Mouse (Mus musculus): ENCODE results near the gene St6galnac3. TPM values are rescaled to one million over a fixed set of nuclear protein-coding genes. Genes with fewer than 3 reads are reported as not detected.
A peak's percentile ranks its signal among the peaks of the same experiment; 100 is the strongest.

The St6galnac3 gene
- total RNA-seq, 2 experiments from 2014 or later: 22.0 to 25.9 TPM

GRCm38 (mm10) chr3:153296375-153297068 is 428.5 kb downstream of the St6galnac3 start:
- DNase-seq (ENCODE audit: low spot score in 2 of 2): no peak

DNA sequence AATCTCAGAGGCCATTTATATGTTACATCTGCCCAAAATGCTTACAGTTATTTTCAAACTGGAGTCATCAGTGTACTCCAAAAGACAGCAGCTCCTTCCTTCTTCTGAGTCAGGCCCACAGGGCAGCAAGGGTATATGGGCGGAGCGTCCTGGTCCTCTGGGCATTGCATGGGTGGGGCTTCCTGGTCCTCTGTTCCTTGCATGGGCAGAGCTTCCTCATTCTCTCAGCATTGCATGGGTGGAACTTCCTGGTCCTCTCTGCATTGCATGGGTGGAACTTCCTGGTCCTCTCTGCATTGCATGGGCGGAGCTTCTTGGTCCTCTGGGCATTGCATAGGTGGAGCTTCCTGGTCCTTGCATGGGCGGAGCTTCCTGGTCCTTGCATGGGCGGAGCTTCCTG is 432.1 kb downstream of the St6galnac3 start:
- DNase-seq (ENCODE audit: low spot score in 2 of 2): no peak

DNA sequence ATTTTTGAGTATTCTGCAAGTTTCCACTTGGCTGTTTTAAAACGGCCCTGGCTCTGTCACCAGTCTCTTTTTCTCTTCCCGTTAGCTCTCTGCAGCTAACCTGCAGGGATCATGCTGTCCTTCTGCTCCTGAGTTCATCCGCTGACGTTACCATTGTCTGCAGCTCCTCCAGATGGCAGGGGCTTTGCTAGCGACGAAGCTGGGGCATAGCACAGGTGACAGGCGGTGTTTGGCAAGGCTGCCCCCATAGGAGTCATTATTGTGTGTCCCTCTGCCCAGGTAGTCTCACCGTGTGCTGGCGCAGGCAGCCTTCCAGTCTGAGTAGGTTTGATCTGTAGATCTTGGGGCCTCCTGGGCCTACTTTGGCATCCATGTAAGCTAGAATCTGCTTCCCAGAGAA is 432.6 kb downstream of the St6galnac3 start:
- DNase-seq (ENCODE audit: low spot score in 2 of 2): no peak

DNA sequence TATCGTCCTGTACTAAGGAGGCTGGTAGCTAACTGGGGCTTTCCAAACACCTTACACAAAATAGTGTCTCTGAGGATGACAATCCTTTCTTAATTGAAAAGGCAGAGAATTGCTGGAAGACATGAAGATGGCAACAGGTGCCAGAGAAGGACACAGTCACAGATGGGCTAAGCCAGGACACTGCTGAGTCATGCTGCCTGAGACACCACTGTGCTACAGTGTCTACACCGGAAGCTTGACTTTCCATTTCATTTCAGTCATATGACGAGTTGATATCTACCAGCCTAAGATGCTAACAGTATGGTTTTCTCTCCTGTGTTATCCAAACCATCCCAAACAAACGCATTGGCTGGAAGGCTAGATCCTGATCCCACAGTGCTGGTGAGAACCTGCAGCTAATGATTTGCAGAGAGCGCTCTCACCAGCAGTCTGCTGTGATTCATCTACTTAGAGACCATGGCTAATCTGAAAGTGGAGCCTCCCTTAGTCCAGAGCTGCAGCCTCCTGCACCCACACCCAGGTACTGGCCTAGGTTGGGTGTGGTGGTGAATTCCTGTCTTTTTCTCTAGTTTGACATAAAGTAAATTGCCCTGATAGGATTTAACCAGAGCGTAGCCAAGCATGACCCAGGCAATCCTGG is 433.4 kb downstream of the St6galnac3 start:
- DNase-seq (ENCODE audit: low spot score in 2 of 2): no peak

- DNase-seq (ENCODE audit: low spot score in 2 of 2): no peak
Measured at GRCm38 (mm10) chr3:153289971-153290370, 435.0 kb downstream of the St6galnac3 start.

GRCm38 (mm10) chr3:153287564-153287963 is 437.4 kb downstream of the St6galnac3 start:
- no peak for DNase-seq (ENCODE audit: low spot score in 2 of 2)

DNA sequence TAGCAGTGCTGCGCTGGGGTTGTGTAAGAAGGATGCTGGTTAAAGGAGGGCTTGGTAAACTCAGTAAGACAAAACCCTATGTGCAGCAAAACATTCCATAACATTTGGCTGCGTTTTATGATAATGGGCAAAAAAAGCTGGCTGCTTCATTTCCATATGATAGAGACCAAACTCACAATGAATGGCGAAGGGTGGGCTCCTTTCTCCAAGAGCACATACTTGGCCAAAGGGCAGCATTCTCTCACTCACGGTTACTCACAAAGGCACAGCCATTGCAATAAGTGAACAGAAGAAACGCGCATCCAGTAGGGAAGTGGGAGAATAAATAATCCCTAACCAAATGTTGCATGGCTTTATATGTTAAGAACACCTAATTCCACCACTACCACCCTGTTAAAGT is 437.9 kb downstream of the St6galnac3 start:
- no peak for DNase-seq (ENCODE audit: low spot score in 2 of 2)

DNA sequence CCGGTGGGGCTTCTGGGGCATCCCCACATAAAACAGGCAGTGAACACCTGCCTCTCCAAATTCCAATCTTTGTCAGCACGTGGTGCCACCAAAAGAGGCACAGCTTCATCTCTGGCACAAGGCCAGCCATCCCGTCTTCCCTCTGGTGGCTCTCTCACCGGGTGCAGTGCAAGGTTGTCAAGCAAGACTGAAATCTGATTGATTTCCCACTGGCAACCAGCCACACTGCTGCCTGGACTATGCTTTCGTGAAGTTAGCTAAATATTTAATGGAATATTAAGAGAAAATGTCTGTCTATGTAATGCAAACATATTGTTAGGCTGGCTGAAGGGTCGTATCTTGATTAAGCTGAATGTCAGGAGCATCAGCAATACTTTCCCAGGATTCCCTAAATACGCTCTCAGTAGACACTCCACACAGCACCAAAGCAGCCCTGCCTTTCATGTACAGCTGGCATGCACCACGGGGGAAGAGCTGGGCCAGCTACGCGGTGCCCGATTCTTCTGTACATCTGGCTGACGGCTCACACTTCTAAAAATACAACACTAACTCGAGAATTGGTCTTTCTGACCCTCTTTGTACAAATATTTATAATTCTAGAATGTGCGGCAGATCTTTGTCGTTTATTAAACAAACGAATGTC is 442.7 kb downstream of the St6galnac3 start:
- no peak for DNase-seq (ENCODE audit: low spot score in 2 of 2)

DNA sequence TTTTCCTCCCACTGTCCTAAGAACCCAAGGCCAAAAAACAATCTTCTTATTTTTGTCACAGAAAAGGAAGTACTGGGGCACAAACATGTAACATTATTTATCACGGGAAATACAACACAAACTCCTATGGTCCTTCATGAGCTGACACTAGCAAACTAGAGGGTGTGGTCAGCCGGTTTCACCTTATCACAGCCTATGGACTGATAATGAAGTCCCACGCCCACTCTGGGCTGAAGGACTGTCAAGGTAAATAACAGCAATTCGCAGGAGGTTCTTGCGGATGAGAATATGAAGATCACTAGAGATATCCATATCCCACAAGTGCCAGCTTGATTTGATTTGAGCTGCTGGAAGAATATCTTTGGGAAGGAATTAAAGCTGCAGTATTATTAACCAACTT is 446.7 kb downstream of the St6galnac3 start:
- DNase-seq (ENCODE audit: low spot score in 2 of 2): no peak

GRCm38 (mm10) chr3:153277389-153277999 is 447.5 kb downstream of the St6galnac3 start:
- no peak for DNase-seq (ENCODE audit: low spot score in 2 of 2)

GRCm38 (mm10) chr3:153276830-153277388 is 448.1 kb downstream of the St6galnac3 start:
- DNase-seq (ENCODE audit: low spot score in 2 of 2): no peak

- DNase-seq (ENCODE audit: low spot score in 2 of 2): no peak
Measured at GRCm38 (mm10) chr3:153276101-153276829, 448.7 kb downstream of the St6galnac3 start.

GRCm38 (mm10) chr3:153272241-153272640 is 452.7 kb downstream of the St6galnac3 start:
- no peak for DNase-seq (ENCODE audit: low spot score in 2 of 2)

GRCm38 (mm10) chr3:153267397-153267796 is 457.6 kb downstream of the St6galnac3 start:
- DNase-seq (ENCODE audit: low spot score in 2 of 2): no peak

DNA sequence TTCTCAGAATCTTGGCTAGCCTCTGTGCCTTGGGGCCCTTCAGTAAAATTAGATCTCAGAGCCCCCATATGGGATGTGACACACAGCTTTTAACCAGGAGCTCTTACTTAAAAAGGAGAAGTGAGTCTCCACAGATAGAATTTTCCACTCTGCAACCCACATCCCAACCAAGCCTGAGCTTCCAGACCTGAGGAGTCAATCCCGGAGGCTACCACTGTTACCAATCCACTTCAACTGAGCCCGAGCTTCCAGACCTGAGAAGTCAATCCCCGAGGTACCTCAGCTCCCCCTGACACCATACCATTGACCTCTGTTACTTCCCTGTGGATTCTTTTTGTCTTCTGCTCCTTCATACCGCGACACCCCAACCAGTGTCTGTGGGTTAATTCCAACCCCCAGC is 463.0 kb downstream of the St6galnac3 start:
- no peak for DNase-seq (ENCODE audit: low spot score in 2 of 2)

- no peak for DNase-seq (ENCODE audit: low spot score in 2 of 2)
Measured at GRCm38 (mm10) chr3:153260225-153260933, 464.6 kb downstream of the St6galnac3 start.

DNA sequence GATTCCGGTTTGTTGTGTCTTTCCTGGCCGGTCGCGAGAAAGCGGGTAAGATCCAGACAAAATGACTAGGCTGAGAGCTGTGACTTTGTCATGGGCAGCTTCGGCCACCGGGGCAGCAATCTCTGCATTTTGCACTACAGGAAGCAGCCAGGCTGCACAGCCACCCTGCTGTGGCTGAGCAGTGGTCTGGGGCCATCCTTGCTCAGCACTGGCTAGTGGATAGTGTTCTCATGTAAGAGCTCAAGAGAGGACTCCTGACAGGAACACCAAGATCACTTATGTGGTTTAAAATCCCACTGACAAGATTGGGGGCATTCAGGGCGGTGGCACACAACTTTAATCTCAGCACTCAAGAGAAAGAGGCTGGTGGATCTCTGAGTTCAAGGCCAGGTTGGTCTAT is 469.1 kb downstream of the St6galnac3 start:
- no peak for DNase-seq (ENCODE audit: low spot score in 2 of 2)

- no peak for DNase-seq (ENCODE audit: low spot score in 2 of 2)
Measured at GRCm38 (mm10) chr3:153251653-153252052, 473.3 kb downstream of the St6galnac3 start.

GRCm38 (mm10) chr3:153250598-153251257 is 474.2 kb downstream of the St6galnac3 start:
- DNase-seq (ENCODE audit: low spot score in 2 of 2): peak; percentile 13 to 57

DNA sequence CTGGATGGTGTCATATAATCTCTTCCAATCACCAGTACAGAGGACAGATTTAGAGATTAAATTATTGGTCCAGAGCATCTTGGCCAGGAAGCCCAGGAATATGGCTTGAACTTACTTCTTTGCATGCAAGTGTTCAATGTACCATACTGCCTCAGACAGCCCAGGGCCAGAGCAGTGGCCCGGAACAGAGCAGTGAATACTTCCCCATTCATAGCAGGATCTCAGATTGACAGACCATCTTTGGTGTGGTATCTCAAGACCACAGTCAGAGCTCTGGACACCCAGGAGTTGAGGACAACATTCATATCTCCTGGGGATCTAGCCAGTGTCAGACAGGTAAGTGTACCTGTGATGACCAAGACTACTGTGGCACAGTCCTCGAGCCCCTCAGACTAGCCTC is 476.1 kb downstream of the St6galnac3 start:
- no peak for DNase-seq (ENCODE audit: low spot score in 2 of 2)

All from adrenal gland, postnatal 4 days (tissue).